Mouse (Mus musculus): ENCODE measurements around the gene Lingo3. TPM values are rescaled to one million over a fixed set of nuclear protein-coding genes. Genes with fewer than 3 reads are reported as not detected.
A peak's percentile ranks its signal among the peaks of the same experiment; 100 is the strongest.

Gene Lingo3
- polyA plus RNA-seq, 1 experiment from 2014 or later = 0.18 TPM

- DNase-seq (ENCODE audit: low spot score) = no peak
These were observed 41.5 kb downstream of the Lingo3 start for GRCm38 (mm10) chr10:80802204-80802912.

GRCm38 (mm10) chr10:80799070-80799566, 44.7 kb downstream of the Lingo3 start:
- DNase-seq (ENCODE audit: low spot score) = no peak

- peak; percentile 98 for DNase-seq (ENCODE audit: low spot score)
These were observed 45.5 kb downstream of the Lingo3 start, which contains the start of the genes Sf3a2 and Plekhj1 for GRCm38 (mm10) chr10:80798150-80799006. TSS of gene Sf3a2 (plus strand) at chr10:80798198. TSS of gene Plekhj1 (minus strand) at chr10:80798626.

GRCm38 (mm10) chr10:80797186-80798149, 46.4 kb downstream of the Lingo3 start:
- DNase-seq (ENCODE audit: low spot score) = no peak

GRCm38 (mm10) chr10:80796307-80796848, 47.5 kb downstream of the Lingo3 start:
- DNase-seq (ENCODE audit: low spot score) = no peak

- no peak for DNase-seq (ENCODE audit: low spot score)
These were observed 49.1 kb downstream of the Lingo3 start for GRCm38 (mm10) chr10:80794750-80795149.

- DNase-seq (ENCODE audit: low spot score) = no peak
These were observed 50.0 kb downstream of the Lingo3 start for GRCm38 (mm10) chr10:80793803-80794202.

- no peak for DNase-seq (ENCODE audit: low spot score)
These were observed 50.6 kb downstream of the Lingo3 start for GRCm38 (mm10) chr10:80793033-80793784.

GRCm38 (mm10) chr10:80792175-80793032, 51.4 kb downstream of the Lingo3 start:
- peak; percentile 68 for DNase-seq (ENCODE audit: low spot score)

GRCm38 (mm10) chr10:80791476-80792174, 52.2 kb downstream of the Lingo3 start:
- DNase-seq (ENCODE audit: low spot score) = no peak

- no peak for DNase-seq (ENCODE audit: low spot score)
These were observed 53.0 kb downstream of the Lingo3 start for GRCm38 (mm10) chr10:80790761-80791404.

- no peak for DNase-seq (ENCODE audit: low spot score)
These were observed 56.3 kb downstream of the Lingo3 start for GRCm38 (mm10) chr10:80787517-80787916.

- no peak for DNase-seq (ENCODE audit: low spot score)
These were observed 57.9 kb downstream of the Lingo3 start for GRCm38 (mm10) chr10:80785963-80786362.

- no peak for DNase-seq (ENCODE audit: low spot score)
These were observed 59.0 kb downstream of the Lingo3 start for GRCm38 (mm10) chr10:80784871-80785270.

GRCm38 (mm10) chr10:80784302-80784701, 59.5 kb downstream of the Lingo3 start:
- no peak for DNase-seq (ENCODE audit: low spot score)
